Mouse (Mus musculus) lung, embryonic 16.5 days (tissue): ENCODE results near the gene Ceacam19. TPM values are rescaled to one million over a fixed set of nuclear protein-coding genes. Genes with fewer than 3 reads are reported as not detected.

Experiments
- ATAC-seq: fragments of 200-750 bp; cut with Nextera tagmentation; 2 replicates; pipeline ENCODE4 v1.8.0; 2017; ENCODE audit warnings: low read depth, mild to moderate bottlenecking, moderate library complexity
- H3K27ac ChIP-seq: fragments of 300-500 bp; sonication (generic); 2 replicates; pipeline ENCODE4 v1.5.1; 2014; ENCODE audit warnings: mild to moderate bottlenecking, control low read depth, low read length
- H3K27me3 ChIP-seq: fragments of 300-500 bp; sonication (generic); 2 replicates; pipeline ENCODE4 v1.6.1; 2014; ENCODE audit warnings: low read depth, low read length, mixed read lengths; ENCODE audit not compliant: control insufficient read depth, insufficient read depth
- H3K36me3 ChIP-seq: fragments of 300-500 bp; sonication (generic); 2 replicates; pipeline ENCODE4 v1.6.1; 2014; ENCODE audit warnings: low read length; ENCODE audit not compliant: control insufficient read depth, insufficient read depth
- H3K4me1 ChIP-seq: fragments of 300-500 bp; sonication (generic); replicated peaks from 2 replicates; pipeline ENCODE4 v1.6.1; 2014; ENCODE audit warnings: low read length, mixed read lengths; ENCODE audit not compliant: control insufficient read depth, insufficient read depth
- H3K4me2 ChIP-seq: fragments of 300-500 bp; sonication (generic); 2 replicates; pipeline ENCODE4 v1.6.1; 2014; ENCODE audit warnings: low read depth, low read length, control low read depth
- H3K4me3 ChIP-seq: fragments of 300-500 bp; sonication (generic); 2 replicates; pipeline ENCODE4 v1.5.1; 2014; ENCODE audit warnings: mild to moderate bottlenecking, low read length, control low read depth
- H3K9ac ChIP-seq: fragments of 300-500 bp; sonication (generic); 2 replicates; pipeline ENCODE4 v1.6.1; 2014; ENCODE audit warnings: low read length, control low read depth
- H3K9me3 ChIP-seq: fragments of 300-500 bp; sonication (generic); 2 replicates; pipeline ENCODE4 v1.6.1; 2016; ENCODE audit warnings: low read length; ENCODE audit not compliant: control insufficient read depth
- WGBS: fragments of 180-500 bp; shearing (Covaris S2); extraction: QIAGEN DNeasy Blood & Tissue Kit; methylation state at CpG from one replicate; pipeline ENCODE4 v1.1.7; 2014; 5-methylcytosine and 5-hydroxymethylcytosine counted together
- polyA plus RNA-seq: library from polyadenylated mRNA; unstranded; fragments of >200 nt; fragmentation: Nextera tagmentation; extraction: Ambion mirVana; gene quantifications from 2 replicates; pipeline ENCODE4 v1.2.1, GENCODE M21; 2015

Ceacam19 gene
- polyA plus RNA-seq, 1 experiment from 2014 or later, result not detected

GRCm38 (mm10) chr7:19844521-19845171, 43.1 kb downstream of the Ceacam19 start:
- Histone ChIP-seq H3K9me3 (no peaks in the 10 kb centered on the region), H3K27ac (no peak overlapping the region), H3K4me2 (no peak overlapping the region), H3K27me3 (peaks cover 7% of the 10 kb centered on the region; the same call in 1 of the 2 replicates), H3K9ac (no peak overlapping the region), H3K36me3 (no peaks in the 10 kb centered on the region), H3K4me3 (no peak overlapping the region), H3K4me1 (peaks cover 7% of the 10 kb centered on the region)
- ATAC-seq, result no peak
- 60% methylated on average over 15 of the region's 15 CpGs for WGBS

GRCm38 (mm10) chr7:19843561-19843960, 44.2 kb downstream of the Ceacam19 start:
- 3% methylated on average over 11 of the region's 11 CpGs for WGBS
- H3K27ac ChIP-seq, result no peak overlapping the region
- peaks cover 7% of the 10 kb centered on the region; the same call in 1 of the 2 replicates for H3K27me3 ChIP-seq
- peak; percentile 62 for ATAC-seq
- no peaks in the 10 kb centered on the region for H3K9me3 ChIP-seq
- no peak overlapping the region for H3K4me2 ChIP-seq
- no peaks in the 10 kb centered on the region for H3K36me3 ChIP-seq
- H3K9ac ChIP-seq, result no peak overlapping the region
- peaks cover 7% of the 10 kb centered on the region for H3K4me1 ChIP-seq
- no peak overlapping the region for H3K4me3 ChIP-seq

GRCm38 (mm10) chr7:19842885-19843504, 44.8 kb downstream of the Ceacam19 start:
- no peak overlapping the region for H3K4me2 ChIP-seq
- H3K36me3 ChIP-seq, result no peaks in the 10 kb centered on the region
- H3K4me1 ChIP-seq, result peaks cover 7% of the 10 kb centered on the region
- H3K27ac ChIP-seq, result no peak overlapping the region
- H3K4me3 ChIP-seq, result no peak overlapping the region
- peak; percentile 7; the same call in 1 of the 2 replicates for ATAC-seq
- H3K9me3 ChIP-seq, result no peaks in the 10 kb centered on the region
- WGBS, result 30% methylated on average over 19 of the region's 19 CpGs
- peaks cover 7% of the 10 kb centered on the region; the same call in 1 of the 2 replicates for H3K27me3 ChIP-seq
- H3K9ac ChIP-seq, result no peak overlapping the region

GRCm38 (mm10) chr7:19841686-19842413, 45.9 kb downstream of the Ceacam19 start:
- H3K9me3 ChIP-seq, result no peaks in the 10 kb centered on the region
- no peak for ATAC-seq
- peaks cover 2% of the 10 kb centered on the region; the same call in 1 of the 2 replicates for H3K4me1 ChIP-seq
- no peak overlapping the region for H3K9ac ChIP-seq
- no peaks in the 10 kb centered on the region for H3K36me3 ChIP-seq
- H3K27me3 ChIP-seq, result peaks cover 7% of the 10 kb centered on the region; the same call in 1 of the 2 replicates
- no peak overlapping the region for H3K4me3 ChIP-seq
- no peak overlapping the region for H3K4me2 ChIP-seq
- 63% methylated on average over 21 of the region's 21 CpGs for WGBS
- no peak overlapping the region for H3K27ac ChIP-seq

- H3K36me3 ChIP-seq, result no peaks in the 10 kb centered on the region
- WGBS, result 74% methylated on average over 3 of the region's 3 CpGs
- peaks cover 2% of the 10 kb centered on the region; the same call in 1 of the 2 replicates for H3K4me1 ChIP-seq
- ATAC-seq, result no peak
- H3K4me3 ChIP-seq, result no peak overlapping the region
- no peaks in the 10 kb centered on the region for H3K9me3 ChIP-seq
- no peak overlapping the region for H3K27ac ChIP-seq
- H3K4me2 ChIP-seq, result no peak overlapping the region
- H3K27me3 ChIP-seq, result peaks cover 7% of the 10 kb centered on the region; the same call in 1 of the 2 replicates
- H3K9ac ChIP-seq, result no peak overlapping the region
These were observed 46.8 kb downstream of the Ceacam19 start for GRCm38 (mm10) chr7:19840936-19841335.

GRCm38 (mm10) chr7:19840371-19840770, 47.4 kb downstream of the Ceacam19 start:
- H3K27ac ChIP-seq, result no peak overlapping the region
- ATAC-seq, result no peak
- no peaks in the 10 kb centered on the region for H3K9me3 ChIP-seq
- H3K27me3 ChIP-seq, result peaks cover 7% of the 10 kb centered on the region; the same call in 1 of the 2 replicates
- peaks cover 2% of the 10 kb centered on the region; the same call in 1 of the 2 replicates for H3K4me1 ChIP-seq
- no peak overlapping the region for H3K4me3 ChIP-seq
- WGBS, result 71% methylated on average over 4 of the region's 4 CpGs
- H3K36me3 ChIP-seq, result no peaks in the 10 kb centered on the region
- no peak overlapping the region for H3K4me2 ChIP-seq
- H3K9ac ChIP-seq, result no peak overlapping the region

- no peaks in the 10 kb centered on the region for H3K27me3 ChIP-seq
- ATAC-seq, result no peak
- no peak overlapping the region for H3K4me2 ChIP-seq
- 40% methylated on average over 3 of the region's 3 CpGs for WGBS
- no peaks in the 10 kb centered on the region for H3K36me3 ChIP-seq
- no peak overlapping the region for H3K27ac ChIP-seq
- H3K9ac ChIP-seq, result no peak overlapping the region
- no peak overlapping the region for H3K4me3 ChIP-seq
- H3K9me3 ChIP-seq, result no peaks in the 10 kb centered on the region
- H3K4me1 ChIP-seq, result no peaks in the 10 kb centered on the region
These were observed 50.9 kb downstream of the Ceacam19 start for GRCm38 (mm10) chr7:19836843-19837242.

GRCm38 (mm10) chr7:19834055-19834454, 53.7 kb downstream of the Ceacam19 start:
- no peak for ATAC-seq
- H3K4me3 ChIP-seq, result no peak overlapping the region
- peaks cover 11% of the 10 kb centered on the region for H3K4me1 ChIP-seq
- no peaks in the 10 kb centered on the region for H3K27me3 ChIP-seq
- no peaks in the 10 kb centered on the region for H3K36me3 ChIP-seq
- no peak overlapping the region for H3K9ac ChIP-seq
- no peak overlapping the region for H3K27ac ChIP-seq
- 58% methylated on average over 3 of the region's 3 CpGs for WGBS
- no peak overlapping the region for H3K4me2 ChIP-seq
- H3K9me3 ChIP-seq, result no peaks in the 10 kb centered on the region

GRCm38 (mm10) chr7:19831837-19832236, 55.9 kb downstream of the Ceacam19 start:
- no peaks in the 10 kb centered on the region for H3K9me3 ChIP-seq
- H3K27me3 ChIP-seq, result no peaks in the 10 kb centered on the region
- no peak overlapping the region for H3K4me2 ChIP-seq
- no peak overlapping the region for H3K9ac ChIP-seq
- peak; percentile 16; the same call in 1 of the 2 replicates for ATAC-seq
- no peak overlapping the region for H3K4me3 ChIP-seq
- 33% methylated on average over 9 of the region's 9 CpGs for WGBS
- H3K4me1 ChIP-seq, result peaks cover 12% of the 10 kb centered on the region
- no peaks in the 10 kb centered on the region for H3K36me3 ChIP-seq
- H3K27ac ChIP-seq, result no peak overlapping the region
